Mouse (Mus musculus) thymus, postnatal 4 days (tissue): ENCODE data around the gene Zfp423.
A peak's percentile ranks its signal among the peaks of the same experiment; 100 is the strongest.

Experiments used
- DNase-seq: peaks from one replicate; pipeline ENCODE4 v3.0.0; 2021

Zfp423 gene

GRCm38 (mm10) chr8:87944225-87944934 lies 15.0 kb downstream of the Zfp423 start:
- no peak for DNase-seq

DNA sequence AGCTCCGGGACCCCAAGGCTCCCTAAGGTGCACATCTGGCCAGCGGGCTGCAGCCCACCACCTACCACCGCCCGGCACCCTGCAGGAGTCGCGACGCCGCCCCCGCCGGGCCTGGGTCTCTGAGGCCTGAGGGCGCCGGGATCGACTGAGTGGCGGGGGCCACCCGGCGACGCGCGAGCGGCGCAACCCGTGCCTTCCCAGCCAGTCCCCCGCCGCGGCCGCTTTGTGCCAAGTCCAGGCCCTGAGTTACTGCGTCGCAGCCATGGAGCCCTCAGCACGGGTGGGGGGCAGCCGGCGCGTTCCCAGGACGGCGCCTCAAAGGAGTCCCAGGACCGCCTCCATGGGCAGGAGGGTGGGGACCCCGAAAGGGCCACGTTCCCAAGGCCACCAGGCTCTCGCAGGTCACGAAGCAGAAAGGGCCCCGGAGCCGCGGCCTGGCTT lies 15.7 kb downstream of the Zfp423 start:
- peak; percentile 10 for DNase-seq

GRCm38 (mm10) chr8:87940646-87941045 lies 18.7 kb downstream of the Zfp423 start:
- no peak for DNase-seq

GRCm38 (mm10) chr8:87939308-87939936 lies 20.0 kb downstream of the Zfp423 start:
- DNase-seq = no peak

- no peak for DNase-seq
Observed at GRCm38 (mm10) chr8:87938351-87939232, 20.8 kb downstream of the Zfp423 start.

DNA sequence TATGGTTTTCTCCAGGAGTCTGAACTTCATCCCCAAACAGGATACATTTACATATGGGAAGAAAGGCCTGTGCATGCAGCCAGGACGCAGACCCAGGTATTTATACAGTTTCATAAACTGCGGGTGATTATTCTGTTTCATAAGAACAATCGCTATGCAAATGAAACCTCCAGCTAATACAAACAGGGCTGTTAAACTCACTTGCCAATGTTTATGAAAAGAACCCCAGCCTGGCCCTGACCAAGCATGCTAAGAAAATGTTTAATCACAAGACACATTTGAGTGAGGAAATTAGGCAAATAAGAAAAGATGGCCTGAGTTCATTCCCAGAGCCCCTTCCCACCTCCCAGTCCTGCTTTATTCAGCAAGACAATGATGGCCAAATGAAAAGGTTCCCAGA lies 22.2 kb downstream of the Zfp423 start:
- no peak for DNase-seq

DNA sequence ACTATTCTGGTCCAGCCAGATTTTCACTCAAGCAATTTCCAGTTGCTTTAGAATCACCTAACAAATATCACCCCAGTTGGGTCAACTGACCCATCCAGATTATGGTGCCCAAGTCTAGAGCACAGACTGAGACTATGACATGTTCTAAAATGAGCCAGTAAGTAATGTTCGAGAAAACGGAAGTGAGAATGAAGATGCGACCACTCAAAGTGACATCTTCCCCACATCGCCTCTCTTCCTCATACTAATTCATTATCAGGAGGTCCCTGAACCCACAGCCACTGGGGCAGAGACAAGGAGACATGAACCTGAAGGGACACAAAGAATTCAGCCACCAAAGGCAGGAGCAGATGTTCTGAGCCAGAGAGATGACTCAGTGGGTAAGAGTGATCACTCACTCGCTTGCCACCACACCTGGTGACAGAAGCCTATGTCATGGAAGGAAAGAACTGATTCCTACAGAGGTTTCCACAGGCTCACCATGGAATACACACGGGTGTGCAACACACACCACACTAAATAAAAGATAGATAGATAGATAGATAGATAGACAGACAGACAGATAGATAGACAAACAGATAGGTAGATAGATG lies 24.2 kb downstream of the Zfp423 start:
- no peak for DNase-seq

GRCm38 (mm10) chr8:87934175-87934574 lies 25.2 kb downstream of the Zfp423 start:
- DNase-seq = no peak

DNA sequence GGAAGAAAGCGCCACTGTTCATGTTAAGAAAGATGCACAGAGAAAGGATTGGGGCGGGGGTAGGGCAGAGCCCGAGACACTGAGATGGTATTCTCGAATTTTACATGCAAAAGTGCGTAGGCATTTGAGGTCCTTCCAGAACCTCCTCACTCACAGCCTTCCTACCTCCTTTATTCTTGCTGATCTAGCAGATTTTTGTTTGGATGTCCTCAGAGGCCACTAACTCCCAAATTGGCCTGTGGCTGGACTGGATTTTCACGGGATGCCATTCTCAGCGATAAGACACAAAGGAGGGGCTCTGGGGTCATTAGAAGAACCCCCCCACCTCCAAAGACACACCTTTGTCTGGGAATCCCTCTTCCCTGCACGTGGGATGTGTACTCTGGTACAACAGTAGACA lies 25.6 kb downstream of the Zfp423 start:
- DNase-seq = no peak

DNA sequence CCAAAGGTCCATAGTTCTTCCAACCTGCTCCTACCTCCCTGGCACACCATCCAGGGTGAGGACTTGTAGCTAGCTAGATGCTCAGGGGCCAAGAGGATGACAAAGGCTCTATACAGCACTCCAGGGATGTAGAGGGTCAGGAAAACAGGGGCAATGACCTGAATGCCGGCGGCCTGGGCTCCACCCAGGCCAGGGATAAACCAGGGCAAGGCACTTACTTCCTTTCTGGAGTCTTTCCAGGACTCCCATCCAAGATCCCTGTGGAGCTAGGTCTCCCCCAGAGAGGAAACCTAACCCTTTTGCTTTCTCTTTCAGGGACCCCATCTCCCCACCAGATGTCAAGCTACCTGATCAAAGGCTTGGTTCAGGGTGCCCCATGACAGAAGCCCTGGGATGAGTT lies 30.5 kb downstream of the Zfp423 start:
- no peak for DNase-seq

DNA sequence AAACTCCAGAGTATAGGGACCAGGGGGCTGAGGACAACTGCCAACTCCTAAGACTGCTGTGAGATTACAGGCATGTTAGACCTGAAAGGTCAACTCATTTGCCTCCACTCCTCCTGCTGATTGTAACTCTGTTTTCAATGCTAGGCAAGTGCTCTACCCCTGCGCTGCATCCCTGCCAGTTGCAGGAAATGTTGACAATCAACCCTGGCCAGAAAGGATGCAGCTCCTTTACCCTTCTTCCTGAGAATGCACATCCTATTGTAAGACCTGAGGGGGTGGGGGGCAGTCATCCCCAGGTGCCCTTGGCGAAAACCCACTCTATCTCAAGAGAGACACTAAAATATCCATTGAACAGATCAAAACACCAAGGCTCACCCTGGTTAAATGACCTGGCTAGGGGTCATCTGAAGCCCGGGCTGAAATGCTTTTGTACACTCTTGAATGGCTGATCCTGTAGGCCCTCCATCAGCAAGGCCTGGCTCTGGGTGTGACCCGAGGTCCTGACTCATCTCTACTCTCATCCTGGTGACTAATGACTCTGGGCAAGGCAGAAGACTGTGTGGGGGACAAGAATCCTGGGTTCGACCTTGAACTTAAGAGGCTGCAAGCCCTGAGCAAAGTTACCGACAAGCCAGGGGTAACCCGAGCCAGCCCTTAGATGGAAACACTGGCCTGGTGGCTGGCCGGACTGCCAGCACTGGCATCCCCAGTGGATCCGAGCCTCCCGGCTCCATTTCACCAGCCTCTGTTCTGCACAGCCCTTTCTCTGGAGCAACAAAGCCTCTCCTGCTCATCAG lies 32.2 kb downstream of the Zfp423 start:
- no peak for DNase-seq

GRCm38 (mm10) chr8:87926098-87926890 lies 33.1 kb downstream of the Zfp423 start:
- DNase-seq = no peak

GRCm38 (mm10) chr8:87922936-87923335 lies 36.5 kb downstream of the Zfp423 start:
- no peak for DNase-seq

GRCm38 (mm10) chr8:87922446-87922845 lies 36.9 kb downstream of the Zfp423 start:
- DNase-seq = no peak

DNA sequence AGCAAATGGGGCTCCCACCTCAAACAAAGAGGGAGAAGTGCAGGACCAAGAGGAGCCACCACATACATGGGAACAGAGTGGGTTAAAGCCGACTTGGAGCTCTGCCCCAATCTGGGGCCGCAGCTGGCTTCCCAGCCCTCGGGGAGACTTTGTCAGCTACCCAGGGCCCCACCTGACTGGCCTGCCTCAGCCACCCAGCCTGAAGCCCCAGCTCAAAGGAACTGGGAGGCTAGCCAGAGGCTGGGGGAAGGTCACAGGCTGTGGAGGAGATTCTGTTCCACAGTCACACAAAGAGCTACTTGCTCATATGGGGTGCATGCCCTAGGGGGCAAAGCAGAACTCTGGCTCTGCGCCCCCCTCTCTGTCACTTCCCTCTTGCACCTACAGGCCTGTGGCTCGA lies 41.4 kb downstream of the Zfp423 start:
- DNase-seq = no peak

GRCm38 (mm10) chr8:87915763-87916162 lies 43.6 kb downstream of the Zfp423 start:
- DNase-seq = no peak

GRCm38 (mm10) chr8:87914247-87914967 lies 45.0 kb downstream of the Zfp423 start:
- no peak for DNase-seq

DNA sequence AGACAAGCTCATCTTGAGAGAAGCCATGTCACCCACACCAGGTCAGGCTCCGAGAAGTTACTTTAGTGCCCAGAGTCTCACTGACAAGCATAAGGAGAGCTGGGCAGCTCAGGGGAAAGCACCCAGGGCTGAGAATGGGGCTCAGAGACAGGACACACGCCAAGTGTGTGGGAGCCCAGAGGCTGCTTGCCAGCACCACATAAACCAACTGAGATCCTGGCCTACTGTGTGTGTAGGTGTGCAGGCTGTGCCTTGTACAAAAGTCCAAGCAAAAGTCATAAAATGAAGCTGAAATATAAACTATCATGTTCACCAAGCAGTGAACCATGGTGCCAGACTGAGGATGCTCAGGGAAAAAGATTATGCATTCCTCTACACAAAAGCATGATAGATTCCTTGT lies 50.5 kb downstream of the Zfp423 start:
- no peak for DNase-seq

DNA sequence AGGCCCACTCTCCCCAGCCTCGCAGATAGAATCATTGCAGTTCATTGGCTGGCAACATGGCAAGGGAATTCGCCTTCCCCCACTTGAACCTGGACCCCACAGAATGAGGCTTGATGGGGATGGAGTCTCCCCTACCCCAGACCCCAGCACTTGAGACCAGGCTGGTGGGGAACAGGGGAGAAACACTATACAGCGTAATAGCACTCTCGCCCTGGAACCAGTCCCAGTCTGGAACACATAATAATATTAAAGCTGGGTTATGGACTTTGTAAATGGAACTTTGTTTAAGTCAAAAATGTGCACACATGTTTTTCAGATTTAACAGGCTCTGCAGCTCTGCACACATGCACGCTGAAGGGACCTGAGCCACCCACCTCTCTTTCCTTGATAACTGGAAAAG lies 54.0 kb downstream of the Zfp423 start:
- DNase-seq = no peak

DNA sequence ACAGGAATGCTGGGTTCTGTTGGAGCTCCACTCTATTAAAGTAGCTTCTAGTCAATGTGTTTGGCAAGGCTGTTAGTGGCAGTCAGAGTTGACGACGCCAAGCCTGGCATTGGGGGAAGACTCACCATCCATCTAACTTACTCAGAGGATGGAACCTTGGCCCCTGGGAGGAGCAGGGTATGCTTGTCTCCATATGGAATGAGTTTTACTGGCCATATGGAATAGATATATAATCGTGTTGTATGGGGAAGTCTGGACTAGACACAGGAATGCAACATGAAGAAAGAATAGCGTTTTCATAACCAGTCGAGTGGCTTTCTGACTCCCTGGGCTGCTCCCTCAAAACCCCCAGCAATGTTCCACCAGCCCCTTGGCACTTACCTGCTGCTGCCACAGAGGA lies 55.3 kb downstream of the Zfp423 start:
- DNase-seq = no peak
